Mouse (Mus musculus) right cerebral cortex, postnatal 14 days (tissue): ENCODE measurements around the gene Kat6b.
"Not testable (repeated sequence)": the region's sequence is repeated elsewhere in the genome, so short reads cannot be mapped to it uniquely, and the experiment has no call there.

Experiments used
- DNase-seq: peaks from one replicate; pipeline ENCODE4 v3.0.0; 2022

Kat6b gene

DNA sequence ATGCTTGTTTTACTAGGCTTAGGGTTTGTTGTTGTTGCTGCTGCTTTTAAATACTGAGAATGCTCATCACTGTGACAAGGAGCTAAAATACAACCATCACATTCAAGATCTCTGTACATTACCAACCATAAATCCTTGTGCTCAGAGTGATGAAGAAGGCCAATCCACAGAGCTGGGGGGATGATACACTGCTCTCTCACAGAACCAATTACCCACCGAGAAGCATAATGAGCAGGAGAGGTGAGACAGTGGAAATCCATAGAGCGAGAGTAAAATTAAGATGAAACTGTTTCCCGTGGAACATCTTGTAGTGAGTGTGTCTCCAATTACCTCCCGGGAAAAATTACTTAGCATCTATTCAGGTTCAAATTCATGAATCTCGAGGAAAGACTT lies 118.9 kb downstream of the Kat6b start:
- no peak for DNase-seq

DNA sequence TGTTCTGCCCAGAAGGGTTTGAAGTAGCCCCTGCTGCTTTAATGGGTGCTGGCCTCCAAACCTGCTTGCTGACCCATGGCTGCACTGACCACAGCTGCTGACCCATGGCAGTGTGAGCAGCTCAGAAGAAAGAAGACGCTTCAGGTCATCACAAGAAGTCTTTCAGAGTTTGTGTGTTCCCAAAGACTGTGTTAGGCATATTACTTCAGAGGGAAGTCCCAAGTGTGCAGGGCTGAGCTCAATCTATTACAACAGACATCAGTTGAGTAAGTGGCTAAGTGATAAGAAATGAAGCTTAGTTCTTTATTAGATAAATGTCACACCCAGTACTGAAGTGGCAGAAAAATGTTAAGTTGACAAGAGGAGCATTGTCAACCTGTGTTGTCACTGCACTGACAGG lies 119.4 kb downstream of the Kat6b start:
- no peak for DNase-seq

GRCm38 (mm10) chr14:21602166-21602565 lies 120.9 kb downstream of the Kat6b start:
- DNase-seq: no peak

- DNase-seq: no peak
Observed at GRCm38 (mm10) chr14:21602937-21603336, 121.7 kb downstream of the Kat6b start.

GRCm38 (mm10) chr14:21607686-21608085 lies 126.5 kb downstream of the Kat6b start:
- no peak for DNase-seq

- DNase-seq: no peak
Observed at GRCm38 (mm10) chr14:21608886-21609285, 127.7 kb downstream of the Kat6b start.

GRCm38 (mm10) chr14:21610224-21610623 lies 129.0 kb downstream of the Kat6b start:
- no peak for DNase-seq

- no peak for DNase-seq
Observed at GRCm38 (mm10) chr14:21613031-21613430, 131.8 kb downstream of the Kat6b start.

- no peak for DNase-seq
Observed at GRCm38 (mm10) chr14:21614103-21614502, 132.9 kb downstream of the Kat6b start.

GRCm38 (mm10) chr14:21615853-21616252 lies 134.6 kb downstream of the Kat6b start:
- no peak for DNase-seq

GRCm38 (mm10) chr14:21617221-21617980 lies 136.2 kb downstream of the Kat6b start:
- DNase-seq: no peak

GRCm38 (mm10) chr14:21619951-21620350 lies 138.7 kb downstream of the Kat6b start:
- DNase-seq: no peak

- no peak for DNase-seq
Observed at GRCm38 (mm10) chr14:21625946-21626345, 144.7 kb downstream of the Kat6b start.

DNA sequence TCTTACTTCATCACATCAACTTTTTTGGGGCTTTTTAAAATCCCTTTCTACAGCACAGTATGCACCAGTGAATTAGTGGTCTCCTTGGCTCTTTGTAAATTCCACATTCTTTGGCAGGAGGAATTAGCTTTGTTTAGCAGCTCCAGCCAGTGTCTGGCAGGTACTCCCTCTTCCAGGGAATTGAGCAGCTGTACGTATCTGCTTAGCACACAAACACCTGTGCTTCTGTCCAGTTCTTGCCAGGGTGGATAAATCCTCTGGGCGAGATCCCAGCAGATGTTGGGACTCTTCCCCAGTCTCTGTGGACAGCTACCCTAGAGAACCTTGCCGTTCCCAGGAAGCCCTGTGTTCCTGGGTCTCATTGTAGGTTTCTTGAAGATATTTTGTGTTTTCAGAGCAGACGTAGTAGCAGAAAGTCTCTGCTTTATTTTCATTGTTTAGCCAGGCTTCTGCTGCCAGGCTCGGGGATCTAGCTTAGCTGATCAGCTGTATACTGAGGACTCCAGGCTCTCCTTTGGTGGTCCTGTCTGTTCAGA lies 150.5 kb downstream of the Kat6b start:
- DNase-seq: no peak

DNA sequence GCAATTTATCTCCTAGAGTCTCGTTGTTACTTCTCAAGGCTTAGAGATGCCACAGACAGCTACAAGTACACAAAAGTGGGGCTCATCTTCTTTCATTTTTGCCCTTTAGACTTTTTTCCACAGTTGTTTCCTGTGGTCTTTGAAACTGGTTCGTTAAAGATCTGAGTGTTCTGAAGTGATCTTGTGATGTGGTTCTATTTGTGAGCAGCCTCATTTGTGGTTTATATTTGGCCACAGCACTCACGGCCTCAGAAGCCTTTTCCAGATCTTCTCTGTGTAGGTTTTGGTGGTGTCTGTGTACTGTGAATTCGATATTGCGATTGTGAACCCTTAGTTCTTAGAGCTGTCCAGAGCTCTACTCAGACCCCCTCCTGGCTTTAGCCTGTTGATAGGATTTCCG lies 155.3 kb downstream of the Kat6b start:
- no peak for DNase-seq

- DNase-seq: no peak
Observed at GRCm38 (mm10) chr14:21640806-21641435, 159.7 kb downstream of the Kat6b start.

DNA sequence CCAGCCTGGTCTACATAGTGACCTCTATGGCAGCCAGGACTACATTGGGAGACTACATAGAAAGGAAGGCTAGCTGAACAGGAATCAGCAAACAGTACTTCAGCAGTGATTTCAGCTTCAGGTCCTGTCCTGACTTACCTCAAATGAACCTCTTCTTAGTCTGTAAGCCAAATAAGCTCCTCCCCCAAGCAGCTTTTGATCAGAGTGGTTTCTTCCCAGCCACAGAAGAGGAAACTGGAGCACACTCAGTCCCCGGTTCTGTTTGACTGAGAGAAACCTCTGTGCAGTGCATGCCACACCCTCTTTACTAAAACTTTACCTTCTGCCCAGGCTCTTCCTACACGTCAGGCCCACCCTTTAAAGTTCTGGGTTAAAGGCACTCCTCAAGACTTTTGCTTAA lies 172.6 kb downstream of the Kat6b start:
- no peak for DNase-seq

DNA sequence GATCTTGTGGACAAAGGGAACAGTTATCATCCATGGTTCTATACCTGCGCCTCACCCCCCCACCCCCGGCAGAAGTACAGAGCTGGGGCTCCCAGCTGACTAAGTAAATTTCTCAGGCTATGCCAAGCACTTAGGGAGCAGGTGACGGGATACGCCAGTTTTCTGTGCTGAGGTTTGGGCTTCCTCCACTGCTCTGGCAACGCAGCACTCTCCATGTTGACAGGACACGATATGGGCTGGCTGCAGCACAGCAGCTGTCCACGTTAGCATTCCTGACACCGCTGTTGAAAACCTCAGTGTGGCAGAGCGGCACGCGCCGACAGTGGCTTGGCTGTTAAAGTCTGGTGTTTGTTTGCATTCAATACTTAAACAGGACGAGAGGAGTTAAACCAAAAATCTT lies 177.9 kb downstream of the Kat6b start:
- DNase-seq: no peak

DNA sequence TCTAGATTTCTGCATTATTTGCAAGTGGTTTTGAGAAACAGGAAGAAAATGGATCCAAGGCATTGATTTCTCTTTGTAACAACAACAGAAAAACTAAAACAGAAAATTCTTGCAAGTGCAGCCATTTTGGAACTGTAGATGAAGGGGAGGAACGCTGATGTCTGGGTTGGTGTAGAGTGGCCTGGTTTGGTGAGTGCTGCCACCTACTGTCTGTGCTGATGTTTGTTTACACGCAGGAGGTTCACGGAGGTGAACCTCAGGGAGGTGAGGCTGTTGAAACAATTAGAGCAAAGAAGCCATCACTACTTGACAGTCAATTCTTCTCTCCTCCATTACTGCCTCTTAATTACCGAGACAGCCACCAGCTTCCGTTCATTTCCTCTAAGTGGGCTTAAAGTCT lies 178.4 kb downstream of the Kat6b start:
- peak; percentile 64 for DNase-seq

- DNase-seq: no peak
Observed at GRCm38 (mm10) chr14:21662465-21663142, 181.4 kb downstream of the Kat6b start.

DNA sequence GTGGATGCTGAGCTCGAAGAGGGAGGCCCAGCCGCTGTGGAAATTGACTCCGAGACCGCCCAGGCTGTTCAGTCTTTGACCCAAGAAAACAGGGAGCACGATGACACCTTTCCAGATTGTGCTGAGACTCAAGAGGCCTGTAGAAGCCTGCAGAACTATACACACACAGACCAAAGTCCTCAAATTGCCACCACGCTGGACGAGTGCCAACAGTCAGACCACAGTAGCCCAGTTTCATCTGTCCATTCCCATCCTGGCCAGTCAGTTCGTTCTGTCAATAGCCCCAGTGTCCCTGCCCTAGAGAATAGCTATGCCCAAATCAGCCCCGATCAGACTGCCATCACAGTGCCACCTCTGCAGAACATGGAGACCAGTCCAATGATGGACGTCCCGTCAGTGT lies 188.0 kb downstream of the Kat6b start:
- peak; percentile 43 for DNase-seq

GRCm38 (mm10) chr14:21669633-21670421 lies 188.6 kb downstream of the Kat6b start:
- DNase-seq: no peak

DNA sequence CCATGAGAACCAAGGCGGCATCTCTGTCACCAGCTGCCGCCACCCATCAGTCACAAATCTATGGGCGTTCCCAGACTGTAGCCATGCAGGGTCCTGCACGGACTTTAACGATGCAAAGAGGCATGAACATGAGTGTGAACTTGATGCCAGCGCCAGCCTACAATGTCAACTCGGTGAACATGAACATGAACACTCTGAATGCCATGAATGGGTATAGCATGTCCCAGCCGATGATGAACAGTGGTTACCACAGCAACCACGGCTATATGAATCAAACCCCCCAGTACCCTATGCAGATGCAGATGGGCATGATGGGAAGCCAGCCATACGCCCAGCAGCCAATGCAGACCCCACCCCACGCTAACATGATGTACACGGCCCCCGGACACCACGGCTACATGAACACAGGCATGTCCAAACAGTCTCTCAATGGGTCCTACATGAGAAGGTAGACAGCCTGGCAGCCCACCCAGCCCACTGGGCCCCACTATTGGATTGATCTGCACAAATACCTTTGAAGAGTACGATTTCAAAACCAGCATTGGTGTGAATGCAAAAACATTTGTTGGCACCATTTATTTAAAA lies 189.3 kb downstream of the Kat6b start:
- not testable (repeated sequence) for DNase-seq
